Mouse (Mus musculus): ENCODE measurements around the gene Rbms1. TPM values are rescaled to one million over a fixed set of nuclear protein-coding genes. Genes with fewer than 3 reads are reported as not detected.

The Rbms1 gene
- polyA plus RNA-seq, 1 experiment, result 94.8 TPM

DNA sequence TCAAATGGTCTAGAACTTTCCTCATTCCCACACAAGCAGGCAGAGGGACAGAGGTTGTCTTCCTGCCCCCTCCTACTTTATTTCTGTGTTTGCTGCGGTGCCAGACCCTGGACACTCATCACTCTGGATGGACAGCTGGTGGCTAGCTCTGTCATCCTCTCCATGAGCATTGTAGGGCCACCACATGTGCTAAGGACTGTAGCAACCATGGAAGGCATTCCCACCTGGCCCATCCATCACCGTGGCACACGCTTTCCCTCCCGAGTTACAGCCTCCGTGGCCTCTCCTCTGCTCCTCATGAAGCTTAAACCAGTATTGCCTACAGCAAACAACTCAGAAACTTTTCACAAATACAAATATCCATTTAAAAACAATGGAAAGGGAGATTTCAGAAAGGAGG lies 34.0 kb downstream of the Rbms1 start:
- no peaks in the 10 kb centered on the region for H3K27me3 ChIP-seq (ENCODE audit: control insufficient read depth, insufficient read depth, low read length)
- DNase-seq (ENCODE audit: low read depth in 1 of 2, low spot score in 2 of 2), result no peak
- no peak overlapping the region for H3K27ac ChIP-seq (ENCODE audit: insufficient read depth, low read length)
- 94% methylated on average over 5 of the region's 5 CpGs for WGBS
- TF ChIP-seq CTCF (IDR thresholded peaks at IDR 0.05; ENCODE audit: extremely low read depth, insufficient read depth, insufficient read length, insufficient replicate concordance) (no peak), POLR2A (IDR thresholded peaks at IDR 0.05; ENCODE audit: low read depth, low read length) (no peak)
- H3K36me3 ChIP-seq (ENCODE audit: control insufficient read depth, insufficient read depth, low read length), result no peaks in the 10 kb centered on the region
- no peaks in the 10 kb centered on the region for H3K4me1 ChIP-seq (ENCODE audit: control insufficient read depth, insufficient read depth, insufficient read length)
- no peak overlapping the region for H3K4me3 ChIP-seq (ENCODE audit: extremely low read depth, insufficient read depth, insufficient read length)

DNA sequence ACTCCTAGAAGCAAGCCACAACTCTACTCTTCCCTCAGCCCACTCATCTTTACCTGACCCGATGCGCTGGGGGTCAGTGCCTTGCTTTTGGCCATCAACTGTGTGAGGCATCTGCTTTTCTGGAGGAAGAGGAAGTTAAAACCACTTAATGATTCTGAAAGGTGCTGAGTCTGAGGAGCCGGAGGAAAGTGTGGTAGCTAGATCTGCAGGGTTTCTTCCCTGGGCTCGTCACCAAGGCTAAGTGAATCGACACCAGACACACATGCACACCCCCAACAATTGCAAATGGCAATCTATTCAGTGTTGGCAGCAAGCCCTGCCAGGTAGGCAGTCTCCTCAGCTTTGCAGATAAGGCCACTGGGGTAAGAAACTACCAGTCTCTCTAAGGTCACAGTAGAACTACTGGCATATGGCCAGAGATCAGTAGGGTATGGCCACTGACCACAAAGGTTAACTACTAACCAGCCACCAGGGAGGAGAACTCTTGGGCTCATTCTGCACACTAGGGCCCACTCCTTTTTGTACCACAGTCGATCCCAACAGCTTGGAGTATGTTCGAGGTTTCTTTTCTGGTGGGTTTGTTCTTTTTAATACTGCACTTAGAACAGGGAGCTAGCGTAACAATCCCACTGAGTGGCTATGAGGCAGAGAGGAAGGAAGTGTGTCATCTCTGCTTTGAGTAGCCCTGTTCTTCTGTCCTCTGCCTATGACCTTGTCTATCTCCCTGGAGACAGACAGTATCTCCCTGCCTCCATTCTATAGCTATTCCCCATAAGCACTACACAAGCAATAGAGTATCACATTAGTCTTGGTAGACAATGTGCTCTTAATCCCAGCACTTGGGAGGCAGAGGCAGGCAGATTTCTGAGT lies 34.9 kb downstream of the Rbms1 start:
- no peak overlapping the region for H3K4me3 ChIP-seq (ENCODE audit: extremely low read depth, insufficient read depth, insufficient read length)
- TF ChIP-seq POLR2A (IDR thresholded peaks at IDR 0.05; ENCODE audit: low read depth, low read length), result no peak
- no peak for TF ChIP-seq CTCF (IDR thresholded peaks at IDR 0.05; ENCODE audit: extremely low read depth, insufficient read depth, insufficient read length, insufficient replicate concordance)
- H3K27me3 ChIP-seq (ENCODE audit: control insufficient read depth, insufficient read depth, low read length), result no peaks in the 10 kb centered on the region
- H3K27ac ChIP-seq (ENCODE audit: insufficient read depth, low read length), result no peak overlapping the region
- 40% methylated on average over 8 of the region's 8 CpGs for WGBS
- no peak for DNase-seq (ENCODE audit: low read depth in 1 of 2, low spot score in 2 of 2)
- peaks cover 2% of the 10 kb centered on the region; the same call in 1 of the 2 replicates for H3K4me1 ChIP-seq (ENCODE audit: control insufficient read depth, insufficient read depth, insufficient read length)
- no peaks in the 10 kb centered on the region for H3K36me3 ChIP-seq (ENCODE audit: control insufficient read depth, insufficient read depth, low read length)

DNA sequence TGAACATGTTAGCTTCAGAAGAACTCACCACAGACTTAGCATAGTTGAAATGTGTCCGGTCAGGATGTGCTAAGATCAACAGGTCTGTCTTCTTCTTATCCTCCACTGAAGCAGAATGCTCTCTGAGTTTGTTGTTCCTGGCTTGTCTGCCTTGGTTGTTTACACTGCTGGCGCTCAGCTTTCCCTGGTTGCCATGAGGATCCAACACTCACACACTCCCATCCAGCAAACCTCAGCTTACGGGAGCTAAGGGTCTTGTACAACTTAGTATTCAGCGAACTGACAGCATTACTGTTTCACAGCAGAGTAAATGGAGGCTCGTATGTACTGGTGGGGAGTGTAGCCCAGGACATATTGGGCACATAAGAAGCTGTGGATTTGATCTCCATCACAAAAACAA lies 37.9 kb downstream of the Rbms1 start:
- H3K4me1 ChIP-seq (ENCODE audit: control insufficient read depth, insufficient read depth, insufficient read length), result peaks cover 3% of the 10 kb centered on the region; the same call in 1 of the 2 replicates
- 86% methylated on average over 5 of the region's 5 CpGs for WGBS
- no peak overlapping the region for H3K27ac ChIP-seq (ENCODE audit: insufficient read depth, low read length)
- no peak overlapping the region for H3K4me3 ChIP-seq (ENCODE audit: extremely low read depth, insufficient read depth, insufficient read length)
- H3K27me3 ChIP-seq (ENCODE audit: control insufficient read depth, insufficient read depth, low read length), result no peaks in the 10 kb centered on the region
- no peaks in the 10 kb centered on the region for H3K36me3 ChIP-seq (ENCODE audit: control insufficient read depth, insufficient read depth, low read length)
- DNase-seq (ENCODE audit: low read depth in 1 of 2, low spot score in 2 of 2), result no peak
- TF ChIP-seq POLR2A (IDR thresholded peaks at IDR 0.05; ENCODE audit: low read depth, low read length) (no peak), CTCF (IDR thresholded peaks at IDR 0.05; ENCODE audit: extremely low read depth, insufficient read depth, insufficient read length, insufficient replicate concordance) (no peak)

DNA sequence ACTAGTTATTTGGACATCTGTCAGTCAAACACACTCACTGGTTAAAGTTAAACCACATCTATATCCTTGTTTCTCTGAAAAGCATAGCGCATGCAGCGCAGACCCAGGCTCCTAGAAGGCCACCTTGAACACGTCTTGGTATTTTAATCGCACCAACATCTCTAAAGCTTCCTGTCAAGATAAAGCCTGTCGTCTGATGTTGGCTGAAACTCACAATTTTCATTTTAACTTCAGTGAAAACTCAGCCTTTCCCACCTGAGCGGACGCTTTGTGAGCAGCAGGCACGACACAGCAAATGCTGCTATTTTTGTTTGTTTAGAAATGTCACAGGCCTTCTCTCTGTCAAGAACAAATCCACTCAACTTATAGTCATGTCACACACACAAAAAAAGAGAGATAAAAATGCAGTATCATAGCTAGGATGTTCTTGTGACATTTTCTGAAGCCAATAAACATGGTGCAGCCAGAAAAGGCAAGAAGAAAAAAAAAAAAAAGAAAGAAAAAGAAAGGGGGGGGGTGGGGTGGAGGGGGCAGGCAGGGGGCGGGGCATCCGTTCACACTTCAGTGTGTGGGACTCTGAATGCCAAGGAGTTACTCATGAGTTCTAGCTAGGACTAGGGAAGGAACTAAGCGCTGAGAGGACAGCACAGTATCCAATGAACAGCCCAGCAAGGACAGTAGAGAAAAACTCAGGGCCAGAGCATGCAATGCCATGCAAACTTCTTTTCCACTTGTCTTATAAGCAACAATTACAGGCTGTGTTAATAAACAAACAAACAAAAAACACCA lies 39.0 kb downstream of the Rbms1 start:
- no peaks in the 10 kb centered on the region for H3K36me3 ChIP-seq (ENCODE audit: control insufficient read depth, insufficient read depth, low read length)
- no peak for DNase-seq (ENCODE audit: low read depth in 1 of 2, low spot score in 2 of 2)
- TF ChIP-seq POLR2A (IDR thresholded peaks at IDR 0.05; ENCODE audit: low read depth, low read length) (no peak), CTCF (IDR thresholded peaks at IDR 0.05; ENCODE audit: extremely low read depth, insufficient read depth, insufficient read length, insufficient replicate concordance) (no peak)
- no peak overlapping the region for H3K4me3 ChIP-seq (ENCODE audit: extremely low read depth, insufficient read depth, insufficient read length)
- no peaks in the 10 kb centered on the region for H3K27me3 ChIP-seq (ENCODE audit: control insufficient read depth, insufficient read depth, low read length)
- peaks cover 3% of the 10 kb centered on the region; the same call in 1 of the 2 replicates for H3K4me1 ChIP-seq (ENCODE audit: control insufficient read depth, insufficient read depth, insufficient read length)
- H3K27ac ChIP-seq (ENCODE audit: insufficient read depth, low read length), result 0 out of 2 replicates have a peak overlapping the region, but pooled peaks have one; percentile 8
- WGBS, result 44% methylated on average over 11 of the region's 11 CpGs

DNA sequence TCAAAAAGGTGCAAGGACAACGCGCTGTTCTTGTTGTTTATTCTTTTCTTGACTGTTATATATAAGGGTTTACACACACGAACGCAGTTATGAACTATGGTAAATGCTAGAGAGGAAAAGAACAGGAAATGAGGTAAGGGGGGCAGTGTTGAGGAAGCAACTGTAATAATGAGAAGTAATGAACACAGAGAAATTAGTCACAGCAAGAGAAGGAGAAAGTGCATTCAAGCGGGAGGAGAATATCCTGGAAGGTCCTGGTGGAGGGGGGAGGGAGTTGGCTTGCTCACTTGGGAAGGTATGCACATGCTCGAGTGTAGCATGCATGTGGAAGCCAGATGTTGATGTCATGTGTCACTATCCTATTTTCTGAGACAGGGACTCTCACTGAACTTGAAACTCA lies 39.9 kb downstream of the Rbms1 start:
- Histone ChIP-seq H3K4me1 (ENCODE audit: control insufficient read depth, insufficient read depth, insufficient read length) (peaks cover 3% of the 10 kb centered on the region; the same call in 1 of the 2 replicates), H3K27ac (ENCODE audit: insufficient read depth, low read length) (peak overlapping the region; percentile 30; the same call in 1 of the 2 replicates), H3K27me3 (ENCODE audit: control insufficient read depth, insufficient read depth, low read length) (no peaks in the 10 kb centered on the region), H3K36me3 (ENCODE audit: control insufficient read depth, insufficient read depth, low read length) (no peaks in the 10 kb centered on the region), H3K4me3 (ENCODE audit: extremely low read depth, insufficient read depth, insufficient read length) (no peak overlapping the region)
- WGBS, result 13% methylated on average over 6 of the region's 6 CpGs
- DNase-seq (ENCODE audit: low read depth in 1 of 2, low spot score in 2 of 2), result no peak
- TF ChIP-seq POLR2A (IDR thresholded peaks at IDR 0.05; ENCODE audit: low read depth, low read length), result no peak
- TF ChIP-seq CTCF (IDR thresholded peaks at IDR 0.05; ENCODE audit: extremely low read depth, insufficient read depth, insufficient read length, insufficient replicate concordance), result no peak

DNA sequence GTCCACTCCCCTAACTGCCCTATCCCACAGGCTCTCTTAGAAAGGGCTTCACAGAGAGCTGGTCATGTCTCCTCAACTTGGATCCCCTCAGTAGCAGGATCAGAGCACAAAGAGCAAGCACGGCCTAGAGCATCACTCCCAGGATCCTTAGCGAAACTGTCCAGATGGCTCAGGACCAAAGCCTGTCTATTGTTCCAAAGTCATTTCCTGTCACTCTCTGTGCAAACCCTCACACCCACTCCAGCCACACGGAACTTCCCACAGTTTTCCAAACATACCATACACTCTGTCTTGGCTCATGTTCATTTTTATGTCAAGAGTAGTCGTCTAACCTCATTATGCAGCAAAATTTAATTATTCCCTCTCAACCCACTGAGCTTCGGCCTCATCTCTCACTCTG lies 40.6 kb downstream of the Rbms1 start:
- Histone ChIP-seq H3K27me3 (ENCODE audit: control insufficient read depth, insufficient read depth, low read length) (no peaks in the 10 kb centered on the region), H3K4me1 (ENCODE audit: control insufficient read depth, insufficient read depth, insufficient read length) (peaks cover 3% of the 10 kb centered on the region; the same call in 1 of the 2 replicates), H3K36me3 (ENCODE audit: control insufficient read depth, insufficient read depth, low read length) (no peaks in the 10 kb centered on the region), H3K27ac (ENCODE audit: insufficient read depth, low read length) (no peak overlapping the region), H3K4me3 (ENCODE audit: extremely low read depth, insufficient read depth, insufficient read length) (no peak overlapping the region)
- WGBS, result 76% methylated on average over 5 of the region's 5 CpGs
- TF ChIP-seq CTCF (IDR thresholded peaks at IDR 0.05; ENCODE audit: extremely low read depth, insufficient read depth, insufficient read length, insufficient replicate concordance), result no peak
- TF ChIP-seq POLR2A (IDR thresholded peaks at IDR 0.05; ENCODE audit: low read depth, low read length), result no peak
- no peak for DNase-seq (ENCODE audit: low read depth in 1 of 2, low spot score in 2 of 2)
